Comparison of ENCODE assay signal across 35 mouse cellular contexts in genomic region chr1:119124798-119125197, GRCm38 (mm10).
DNase-seq lines count a peak whose midpoint lies in the region; ATAC-seq and TF ChIP-seq lines count a peak whose summit lies in the region.
"Had no signal": no experiment of that assay in that cellular context is flagged by ENCODE, and none has a peak within 500 bp of the region (broad histone marks: within the 10 kb centered on the region; RNA-seq: fewer than 3 reads in every experiment).

No protein-coding gene starts in this region.

- ATAC-seq in megakaryocyte, adult 5-6 weeks (ENCODE audit: poor library complexity, severe bottlenecking): peak; percentile 45
- ATAC-seq in intestine, embryonic 16.5 days: no peak
- ATAC-seq: activated CD4-positive, CD25-positive, alpha-beta regulatory T cell, adult 4 months; intestine, postnatal 0 days; midbrain, embryonic 13.5 days had no signal

- no peak overlapping the region for H3K27ac ChIP-seq in ES-E14 (ENCODE audit: insufficient read depth, low read depth, low read length, poor library complexity, severe bottlenecking)
- no peak overlapping the region for H3K27ac ChIP-seq in intestine, embryonic 16.5 days (ENCODE audit: low read length)
- H3K27ac ChIP-seq: embryonic facial prominence, embryonic 13.5 days; hindbrain, embryonic 13.5 days; layer of hippocampus, adult 2 months; limb, embryonic 10.5 days; limb, embryonic 15.5 days; liver, embryonic 14.5 days; midbrain, embryonic 13.5 days; neural tube, embryonic 15.5 days; stomach, embryonic 15.5 days had no signal

- no peak overlapping the region for H3K4me2 ChIP-seq in intestine, embryonic 16.5 days (ENCODE audit: low read depth, low read length)
- H3K4me2 ChIP-seq: embryonic facial prominence, embryonic 13.5 days; heart, embryonic 11.5 days; hindbrain, embryonic 13.5 days; limb, embryonic 15.5 days; lung, embryonic 14.5 days; midbrain, embryonic 13.5 days; neural tube, embryonic 15.5 days; stomach, embryonic 15.5 days had no signal

- no peaks in the 10 kb centered on the region for H3K36me3 ChIP-seq in ES-E14 (ENCODE audit: control insufficient read depth, insufficient read depth, low read length, poor library complexity, severe bottlenecking)
- H3K36me3 ChIP-seq in intestine, embryonic 16.5 days (ENCODE audit: control insufficient read depth, insufficient read depth, low read length): no peaks in the 10 kb centered on the region
- H3K36me3 ChIP-seq: embryonic facial prominence, embryonic 13.5 days; hindbrain, embryonic 13.5 days; limb, embryonic 10.5 days; limb, embryonic 15.5 days; midbrain, embryonic 13.5 days; neural tube, embryonic 15.5 days; stomach, embryonic 15.5 days had no signal

- no peak overlapping the region for H3K4me3 ChIP-seq in ES-E14 (ENCODE audit: insufficient read depth in 1 of 2, low read depth in 1 of 2, low read length in 2 of 2, poor library complexity in 1 of 2, severe bottlenecking in 1 of 2)
- H3K4me3 ChIP-seq in intestine, embryonic 16.5 days (ENCODE audit: low read length): no peak overlapping the region
- H3K4me3 ChIP-seq: embryonic facial prominence, embryonic 13.5 days; erythroblast, embryonic 14.5 days; hindbrain, embryonic 13.5 days; layer of hippocampus, adult 2 months; limb, embryonic 10.5 days; limb, embryonic 15.5 days; midbrain, embryonic 13.5 days; neural tube, embryonic 15.5 days; stomach, embryonic 15.5 days had no signal

- no peak overlapping the region for H3K9ac ChIP-seq in ES-E14 (ENCODE audit: insufficient read depth, low read depth, low read length, poor library complexity, severe bottlenecking)
- no peak overlapping the region for H3K9ac ChIP-seq in intestine, embryonic 16.5 days (ENCODE audit: low read depth, low read length)
- H3K9ac ChIP-seq: embryonic facial prominence, embryonic 13.5 days; hindbrain, embryonic 13.5 days; limb, embryonic 15.5 days; liver, embryonic 14.5 days; lung, embryonic 14.5 days; midbrain, embryonic 13.5 days; neural tube, embryonic 15.5 days; stomach, embryonic 15.5 days had no signal

- in situ Hi-C loops in ES-E14 (cut with MboI; ENCODE audit: low sequenced_read_pairs in 2 of 2, unreplicated experiment in 2 of 2): no loop called here

- peaks cover 0 to 4% of the 10 kb centered on the region in 2 experiments; a peak in 3 of 4 replicates for H3K4me1 ChIP-seq in ES-E14 (ENCODE audit: control insufficient read depth in 2 of 2, insufficient read depth in 2 of 2, low read length in 2 of 2, poor library complexity in 1 of 2)
- no peaks in the 10 kb centered on the region for H3K4me1 ChIP-seq in intestine, embryonic 16.5 days (ENCODE audit: control insufficient read depth, insufficient read depth, low read length)
- H3K4me1 ChIP-seq: embryonic facial prominence, embryonic 13.5 days; hindbrain, embryonic 13.5 days; limb, embryonic 10.5 days; limb, embryonic 15.5 days; neural tube, embryonic 15.5 days; stomach, embryonic 15.5 days had no signal

- peak; percentile 70 for DNase-seq in 3T3-L1 (ENCODE audit: low read depth, low spot score)
- no peak for DNase-seq in ES-E14 (ENCODE audit: low read depth, low spot score)
- DNase-seq in adipocyte (ENCODE audit: low spot score): peak; percentile 47
- no peak for DNase-seq in kidney, postnatal 36 days
- no peak for DNase-seq in cerebellum, postnatal 25 days
- DNase-seq in embryo, embryonic 9.5 days (ENCODE audit: extremely low spot score): no peak
- DNase-seq: adrenal gland, adult 8-10 months; cerebellum, adult 8-10 months; cerebellum, postnatal 36 days; embryo, embryonic 11 days; gastrocnemius, postnatal 10 days; heart, adult 11 months; heart, postnatal 36 days; kidney, postnatal 14 days; lung, embryonic 14.5 days; retina, postnatal 1 day; right cerebral cortex, postnatal 25 days; thymus, adult 18-20 months; thymus, postnatal 25 days had no signal

- no peaks in the 10 kb centered on the region for H3K9me3 ChIP-seq in ES-E14 (ENCODE audit: control insufficient read depth, insufficient read depth, low read depth, low read length)
- H3K9me3 ChIP-seq in intestine, embryonic 16.5 days (ENCODE audit: control insufficient read depth, low read length): 0 out of 2 replicates have a peak, but pooled peaks cover 2% of the 10 kb centered on the region
- H3K9me3 ChIP-seq: embryonic facial prominence, embryonic 13.5 days; hindbrain, embryonic 13.5 days; limb, embryonic 10.5 days; limb, embryonic 15.5 days; midbrain, embryonic 13.5 days; neural tube, embryonic 15.5 days; stomach, embryonic 15.5 days had no signal

- WGBS in intestine, embryonic 16.5 days: 89% methylated on average over 4 of the region's 4 CpGs

- H3K27me3 ChIP-seq in intestine, embryonic 16.5 days (replicated peaks; ENCODE audit: control insufficient read depth, insufficient read depth, low read length): no peaks in the 10 kb centered on the region
- H3K27me3 ChIP-seq: CH12.LX; embryonic facial prominence, embryonic 13.5 days; hindbrain, embryonic 13.5 days; limb, embryonic 15.5 days; midbrain, embryonic 13.5 days; neural tube, embryonic 15.5 days; stomach, embryonic 15.5 days had no signal

TF ChIP-seq in ES-E14, 5 proteins besides CTCF, POLR2A, EP300 and RAD21:
- no peak for TF ChIP-seq ZC3H11A (IDR thresholded peaks at IDR 0.05; ENCODE audit: borderline replicate concordance, low read depth, low read length)
- no peak for TF ChIP-seq HCFC1 (IDR thresholded peaks at IDR 0.05; ENCODE audit: borderline replicate concordance, insufficient read depth, low read length)
- peak; percentile 29; the same call in 1 of the 2 replicates for TF ChIP-seq MAFK (IDR thresholded peaks at IDR 0.05; ENCODE audit: insufficient read depth, low read depth, low read length)

Comparison
In these comparisons a context has a peak if more than half of its experiments do, and no peak if none do; other contexts are left out.
1. DNase-seq: peak in 3T3-L1 (single experiment) and adipocyte (single experiment); none in ES-E14 (single experiment), kidney, postnatal 36 days (0 of 2), cerebellum, postnatal 25 days (0 of 2) and embryo, embryonic 9.5 days (single experiment).